Mouse (Mus musculus): ENCODE data around the gene Bbof1. TPM values are rescaled to one million over a fixed set of nuclear protein-coding genes. Genes with fewer than 3 reads are reported as not detected.

Bbof1 gene
- polyA plus RNA-seq, 1 experiment from 2014 or later = 0.48 TPM

DNA sequence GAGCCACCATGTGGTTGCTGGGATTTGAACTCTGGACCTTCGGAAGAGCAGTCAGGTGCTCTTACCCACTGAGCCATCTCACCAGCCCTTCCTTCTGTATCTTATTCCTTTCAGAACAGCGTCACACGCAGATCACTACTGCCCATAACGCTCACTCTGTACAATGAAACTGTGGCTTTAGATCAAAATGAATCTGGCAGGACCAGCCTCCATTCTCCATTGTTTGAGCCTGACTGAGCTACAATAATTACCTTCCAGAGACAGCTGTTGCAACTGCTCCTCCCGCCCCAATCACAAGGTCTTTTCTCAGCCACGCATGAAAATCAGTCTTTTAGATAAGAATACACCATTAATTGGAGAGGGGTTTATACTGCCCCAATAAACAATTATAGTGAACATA, 4.3 kb upstream of the Bbof1 start:
- Histone ChIP-seq H3K4me1 (ENCODE audit: control insufficient read depth, insufficient read depth, low read length) (no peaks in the 10 kb centered on the region; the same call in 1 of the 2 replicates), H3K4me2 (ENCODE audit: low read depth, severe bottlenecking) (no peak overlapping the region), H3K9me3 (ENCODE audit: control insufficient read depth, low read length) (no peaks in the 10 kb centered on the region), H3K36me3 (ENCODE audit: control insufficient read depth, insufficient read depth, low read length) (no peaks in the 10 kb centered on the region), H3K4me3 (ENCODE audit: low read depth, low read length) (no peak overlapping the region), H3K27me3 (ENCODE audit: control insufficient read depth, insufficient read depth, low read length) (no peaks in the 10 kb centered on the region), H3K9ac (ENCODE audit: low read length) (no peak overlapping the region), H3K27ac (replicated peaks; ENCODE audit: low read depth, low read length) (no peak overlapping the region)
- 92% methylated on average over 6 of the region's 6 CpGs for WGBS
- DNase-seq (ENCODE audit: low spot score) (no peak), ATAC-seq (ENCODE audit: insufficient number of reproducible peaks, low FRiP score, low TSS enrichment, low read depth) (no peak)

DNA sequence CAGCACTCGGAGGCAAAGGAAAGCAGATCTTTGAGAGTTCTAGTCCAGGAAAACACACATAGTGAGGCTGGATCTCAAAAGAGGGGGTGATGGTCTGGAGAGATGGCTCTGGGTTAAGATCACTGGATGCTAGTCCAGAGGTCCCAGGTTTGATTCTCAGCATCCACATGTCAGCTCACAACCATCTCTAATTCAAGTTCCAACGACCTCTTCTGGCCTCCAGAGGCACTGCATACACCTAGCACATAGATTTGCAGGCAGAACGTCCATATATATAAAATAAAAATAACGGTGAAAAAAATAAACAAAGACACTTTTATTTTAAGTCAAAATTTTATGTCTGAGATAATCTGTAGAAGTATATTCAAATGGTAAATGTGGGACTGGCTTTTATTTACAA, 1.6 kb upstream of the Bbof1 start:
- no peak overlapping the region for H3K4me3 ChIP-seq (ENCODE audit: low read depth, low read length)
- no peaks in the 10 kb centered on the region; the same call in 1 of the 2 replicates for H3K4me1 ChIP-seq (ENCODE audit: control insufficient read depth, insufficient read depth, low read length)
- no peak overlapping the region for H3K27ac ChIP-seq (replicated peaks; ENCODE audit: low read depth, low read length)
- no peak overlapping the region for H3K9ac ChIP-seq (ENCODE audit: low read length)
- 51% methylated on average over 4 of the region's 4 CpGs for WGBS
- no peak overlapping the region for H3K4me2 ChIP-seq (ENCODE audit: low read depth, severe bottlenecking)
- H3K9me3 ChIP-seq (ENCODE audit: control insufficient read depth, low read length) = no peaks in the 10 kb centered on the region
- no peaks in the 10 kb centered on the region for H3K36me3 ChIP-seq (ENCODE audit: control insufficient read depth, insufficient read depth, low read length)
- no peak for DNase-seq (ENCODE audit: low spot score)
- H3K27me3 ChIP-seq (ENCODE audit: control insufficient read depth, insufficient read depth, low read length) = no peaks in the 10 kb centered on the region
- no peak for ATAC-seq (ENCODE audit: insufficient number of reproducible peaks, low FRiP score, low TSS enrichment, low read depth)

DNA sequence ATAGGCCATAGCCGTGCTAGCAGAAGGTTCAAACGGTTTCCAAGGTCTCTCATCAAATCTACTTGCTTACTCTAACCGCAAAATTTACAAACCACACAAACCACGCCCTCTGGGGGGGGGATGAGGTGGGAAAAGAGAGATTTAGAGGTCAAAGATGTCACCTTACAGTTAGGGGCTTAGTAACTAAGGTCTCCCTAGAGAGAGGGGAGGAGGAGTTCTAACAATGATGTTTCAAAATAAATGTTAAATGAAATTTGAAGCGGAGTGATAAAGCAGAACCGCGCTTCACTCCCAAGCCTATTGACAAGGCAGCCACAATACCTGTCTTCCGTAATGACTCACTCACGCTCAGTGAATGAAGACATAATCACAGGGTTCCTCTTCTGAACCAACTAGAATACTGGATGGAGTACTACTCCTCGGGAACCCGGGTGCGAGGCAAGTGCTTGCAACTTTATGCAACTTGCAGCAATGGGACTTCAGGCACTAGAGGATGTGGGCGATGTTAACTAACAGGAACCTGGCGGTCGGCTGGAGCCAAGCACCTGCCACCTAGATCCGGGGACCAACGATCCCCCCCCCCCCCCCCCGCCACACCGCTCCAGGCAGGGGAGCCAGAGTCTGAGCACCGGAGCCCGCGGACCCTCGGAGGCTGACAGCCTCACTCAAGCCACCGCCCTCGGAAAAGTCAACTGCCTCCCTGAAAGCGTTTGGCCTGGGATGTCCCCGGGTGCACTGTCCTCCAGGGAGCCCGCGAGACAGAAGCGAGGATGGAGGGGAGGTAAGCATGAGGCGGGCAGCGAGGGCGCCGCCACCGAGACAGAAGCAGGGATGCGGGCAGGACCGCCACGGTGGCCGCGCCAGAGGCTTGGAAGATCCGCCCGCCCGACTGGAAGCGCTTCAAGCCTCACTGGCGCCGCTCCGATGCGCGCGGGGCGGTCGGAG, 725 bp upstream of the Bbof1 start:
- H3K9ac ChIP-seq (ENCODE audit: low read length) = peak overlapping the region; percentile 79
- no peaks in the 10 kb centered on the region for H3K9me3 ChIP-seq (ENCODE audit: control insufficient read depth, low read length)
- 2% methylated on average over 46 of the region's 52 CpGs for WGBS
- DNase-seq (ENCODE audit: low spot score) (peak; percentile 50), ATAC-seq (ENCODE audit: insufficient number of reproducible peaks, low FRiP score, low TSS enrichment, low read depth) (peak; percentile 42)
- peak overlapping the region; percentile 95 for H3K4me2 ChIP-seq (ENCODE audit: low read depth, severe bottlenecking)
- H3K27ac ChIP-seq (replicated peaks; ENCODE audit: low read depth, low read length) = no peak overlapping the region
- H3K4me1 ChIP-seq (ENCODE audit: control insufficient read depth, insufficient read depth, low read length) = no peaks in the 10 kb centered on the region; the same call in 1 of the 2 replicates
- no peaks in the 10 kb centered on the region for H3K27me3 ChIP-seq (ENCODE audit: control insufficient read depth, insufficient read depth, low read length)
- no peaks in the 10 kb centered on the region for H3K36me3 ChIP-seq (ENCODE audit: control insufficient read depth, insufficient read depth, low read length)
- H3K4me3 ChIP-seq (ENCODE audit: low read depth, low read length) = peak overlapping the region; percentile 69

DNA sequence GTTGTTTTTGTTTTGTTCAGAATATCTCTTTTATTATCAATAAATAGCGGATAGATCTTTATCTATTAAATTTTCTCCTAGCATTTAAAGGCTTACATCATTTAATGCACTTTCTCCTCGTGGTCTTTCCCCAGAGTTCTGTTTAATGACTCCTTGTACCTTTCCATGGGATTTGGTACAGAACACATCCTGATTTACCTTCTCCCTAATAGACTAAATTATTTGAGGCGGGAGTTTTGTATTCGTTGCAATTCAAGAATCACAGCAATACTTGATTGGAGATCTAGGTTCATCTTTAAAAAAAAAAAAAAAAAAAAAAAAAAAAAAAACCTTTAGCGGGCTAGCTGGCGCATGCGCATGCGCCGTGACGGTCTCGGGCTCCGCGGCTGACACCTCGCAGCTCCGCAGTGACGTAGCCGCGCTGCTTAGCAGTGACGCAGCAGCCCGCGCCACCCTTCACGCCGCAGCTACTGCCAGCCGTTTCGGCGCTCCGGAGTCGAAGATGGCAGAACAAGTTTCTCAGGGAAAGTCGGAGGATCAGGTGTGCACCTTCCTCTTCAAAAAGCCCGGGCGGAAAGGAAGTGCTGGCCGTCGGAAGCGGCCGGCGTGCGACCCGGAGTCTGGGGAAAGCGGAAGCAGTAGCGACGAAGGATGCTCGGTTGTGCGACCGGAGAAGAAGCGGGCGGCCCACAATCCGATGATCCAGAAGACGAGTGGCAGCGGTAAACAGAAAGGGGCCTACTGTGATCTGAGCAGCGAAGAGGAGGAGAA, 8.1 kb downstream of the Bbof1 start, which contains the start of gene Rnf113a2:
Gene Rnf113a2 (plus strand): TSS at position 363 of the 771 bp plus-strand sequence.
- Histone ChIP-seq H3K9ac (ENCODE audit: low read length) (peak within 1 kb of the TSS; percentile 70), H3K27me3 (ENCODE audit: control insufficient read depth, insufficient read depth, low read length) (no peaks in the 10 kb centered on the region), H3K9me3 (ENCODE audit: control insufficient read depth, low read length) (no peaks in the 10 kb centered on the region; the same call in 1 of the 2 replicates), H3K27ac (replicated peaks; ENCODE audit: low read depth, low read length) (no peak within 1 kb of the TSS), H3K4me1 (ENCODE audit: control insufficient read depth, insufficient read depth, low read length) (no peaks in the 10 kb centered on the region), H3K36me3 (ENCODE audit: control insufficient read depth, insufficient read depth, low read length) (no peaks in the 10 kb centered on the region), H3K4me3 (ENCODE audit: low read depth, low read length) (peak within 1 kb of the TSS; percentile 50), H3K4me2 (ENCODE audit: low read depth, severe bottlenecking) (peak within 1 kb of the TSS; percentile 66)
- ATAC-seq (ENCODE audit: insufficient number of reproducible peaks, low FRiP score, low TSS enrichment, low read depth) = peak; percentile 82; the same call in 1 of the 2 replicates
- 3% methylated on average over 50 of the region's 50 CpGs for WGBS
- peak; percentile 86 for DNase-seq (ENCODE audit: low spot score)

DNA sequence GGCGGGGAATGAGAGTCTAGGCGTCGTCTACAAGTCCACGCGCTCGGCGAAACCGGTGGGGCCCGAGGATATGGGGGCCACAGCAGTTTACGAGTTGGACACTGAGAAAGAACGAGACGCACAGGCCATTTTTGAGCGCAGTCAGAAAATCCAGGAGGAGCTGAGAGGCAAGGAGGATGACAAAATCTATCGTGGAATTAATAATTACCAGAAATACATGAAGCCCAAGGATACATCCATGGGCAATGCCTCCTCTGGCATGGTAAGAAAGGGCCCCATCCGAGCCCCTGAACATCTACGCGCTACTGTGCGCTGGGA, 8.7 kb downstream of the Bbof1 start:
- Histone ChIP-seq H3K36me3 (ENCODE audit: control insufficient read depth, insufficient read depth, low read length) (no peaks in the 10 kb centered on the region), H3K4me3 (ENCODE audit: low read depth, low read length) (peak overlapping the region; percentile 50), H3K9ac (ENCODE audit: low read length) (peak overlapping the region; percentile 70), H3K27me3 (ENCODE audit: control insufficient read depth, insufficient read depth, low read length) (no peaks in the 10 kb centered on the region), H3K27ac (replicated peaks; ENCODE audit: low read depth, low read length) (no peak overlapping the region), H3K9me3 (ENCODE audit: control insufficient read depth, low read length) (no peaks in the 10 kb centered on the region; the same call in 1 of the 2 replicates), H3K4me1 (ENCODE audit: control insufficient read depth, insufficient read depth, low read length) (no peaks in the 10 kb centered on the region), H3K4me2 (ENCODE audit: low read depth, severe bottlenecking) (peak overlapping the region; percentile 66)
- no peak for ATAC-seq (ENCODE audit: insufficient number of reproducible peaks, low FRiP score, low TSS enrichment, low read depth)
- WGBS = 34% methylated on average over 18 of the region's 18 CpGs
- DNase-seq (ENCODE audit: low spot score) = no peak

DNA sequence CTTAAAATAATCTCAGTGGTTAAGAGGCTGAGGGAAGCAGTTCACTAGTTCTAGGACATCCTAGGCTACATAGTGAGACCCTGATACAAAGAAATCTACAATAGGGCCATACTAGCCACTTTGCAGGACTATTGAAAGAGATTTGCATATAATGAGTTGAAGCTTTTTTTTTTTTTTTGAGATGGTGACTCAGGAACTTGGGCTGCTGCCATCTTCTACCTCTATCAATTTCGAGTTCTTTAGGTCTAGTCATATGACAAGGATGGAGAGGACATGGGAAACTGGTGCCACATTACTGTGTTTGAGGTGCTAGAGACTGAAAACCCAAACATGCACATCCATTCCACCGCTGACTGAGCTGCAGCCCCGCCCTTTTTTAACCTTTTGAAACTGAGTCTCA, 15.1 kb downstream of the Bbof1 start:
- no peaks in the 10 kb centered on the region for H3K27me3 ChIP-seq (ENCODE audit: control insufficient read depth, insufficient read depth, low read length)
- no peaks in the 10 kb centered on the region for H3K9me3 ChIP-seq (ENCODE audit: control insufficient read depth, low read length)
- no peak overlapping the region for H3K4me2 ChIP-seq (ENCODE audit: low read depth, severe bottlenecking)
- no peaks in the 10 kb centered on the region for H3K4me1 ChIP-seq (ENCODE audit: control insufficient read depth, insufficient read depth, low read length)
- WGBS = 59% methylated on average over 3 of the region's 3 CpGs
- no peak overlapping the region for H3K27ac ChIP-seq (replicated peaks; ENCODE audit: low read depth, low read length)
- DNase-seq (ENCODE audit: low spot score) = no peak
- no peak overlapping the region for H3K4me3 ChIP-seq (ENCODE audit: low read depth, low read length)
- no peak overlapping the region for H3K9ac ChIP-seq (ENCODE audit: low read length)
- no peaks in the 10 kb centered on the region for H3K36me3 ChIP-seq (ENCODE audit: control insufficient read depth, insufficient read depth, low read length)
- ATAC-seq (ENCODE audit: insufficient number of reproducible peaks, low FRiP score, low TSS enrichment, low read depth) = no peak

DNA sequence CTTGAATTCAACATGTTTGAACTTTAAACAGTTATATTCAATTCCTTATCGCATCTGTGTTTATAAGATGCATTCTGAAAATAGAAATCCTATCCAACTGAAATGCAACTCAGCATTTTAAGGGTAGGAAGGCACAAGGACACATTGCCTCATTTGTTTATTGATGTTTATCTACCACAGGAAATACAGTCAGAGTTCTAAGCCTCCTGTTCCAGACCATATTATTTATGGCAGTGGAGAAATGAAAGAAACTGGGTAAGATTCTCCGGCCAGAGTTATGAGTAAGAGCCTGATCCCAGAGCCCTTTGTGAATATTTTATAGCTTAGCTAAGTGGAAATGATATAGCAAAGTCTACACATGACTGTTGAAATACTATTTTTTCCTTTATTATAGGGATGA, 21.0 kb downstream of the Bbof1 start:
- H3K9me3 ChIP-seq (ENCODE audit: control insufficient read depth, low read length) = no peaks in the 10 kb centered on the region
- H3K9ac ChIP-seq (ENCODE audit: low read length) = no peak overlapping the region
- H3K27me3 ChIP-seq (ENCODE audit: control insufficient read depth, insufficient read depth, low read length) = no peaks in the 10 kb centered on the region
- no peaks in the 10 kb centered on the region for H3K36me3 ChIP-seq (ENCODE audit: control insufficient read depth, insufficient read depth, low read length)
- no peak overlapping the region for H3K4me2 ChIP-seq (ENCODE audit: low read depth, severe bottlenecking)
- WGBS = 90% methylated on average over 2 of the region's 2 CpGs
- no peaks in the 10 kb centered on the region for H3K4me1 ChIP-seq (ENCODE audit: control insufficient read depth, insufficient read depth, low read length)
- no peak overlapping the region for H3K27ac ChIP-seq (replicated peaks; ENCODE audit: low read depth, low read length)
- no peak for DNase-seq (ENCODE audit: low spot score)
- ATAC-seq (ENCODE audit: insufficient number of reproducible peaks, low FRiP score, low TSS enrichment, low read depth) = no peak
- no peak overlapping the region for H3K4me3 ChIP-seq (ENCODE audit: low read depth, low read length)

DNA sequence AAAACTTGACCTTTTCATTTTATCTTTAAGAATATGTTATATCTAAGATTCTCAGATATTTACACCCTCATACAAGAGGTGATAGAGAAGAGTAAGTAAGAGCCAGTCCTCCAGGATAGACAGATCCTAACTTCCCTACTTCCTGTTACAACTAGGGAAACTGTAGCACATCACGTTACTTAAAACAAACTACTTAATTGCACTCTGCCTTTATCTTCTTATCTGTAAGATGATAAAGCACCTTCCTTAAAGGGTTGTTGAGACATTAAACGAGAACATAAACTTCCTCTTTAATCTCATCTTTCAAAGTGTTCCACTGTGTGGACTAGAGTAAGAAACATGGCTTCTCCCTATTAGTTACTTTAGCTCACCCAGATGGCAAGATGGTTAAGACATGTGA, 29.8 kb downstream of the Bbof1 start:
- H3K4me3 ChIP-seq (ENCODE audit: low read depth, low read length) = no peak overlapping the region
- H3K27me3 ChIP-seq (ENCODE audit: control insufficient read depth, insufficient read depth, low read length) = no peaks in the 10 kb centered on the region
- DNase-seq (ENCODE audit: low spot score) (no peak), ATAC-seq (ENCODE audit: insufficient number of reproducible peaks, low FRiP score, low TSS enrichment, low read depth) (no peak)
- 52% methylated on average over 2 of the region's 2 CpGs for WGBS
- no peaks in the 10 kb centered on the region for H3K4me1 ChIP-seq (ENCODE audit: control insufficient read depth, insufficient read depth, low read length)
- no peak overlapping the region for H3K27ac ChIP-seq (replicated peaks; ENCODE audit: low read depth, low read length)
- H3K4me2 ChIP-seq (ENCODE audit: low read depth, severe bottlenecking) = no peak overlapping the region
- H3K36me3 ChIP-seq (ENCODE audit: control insufficient read depth, insufficient read depth, low read length) = no peaks in the 10 kb centered on the region
- H3K9ac ChIP-seq (ENCODE audit: low read length) = no peak overlapping the region
- no peaks in the 10 kb centered on the region for H3K9me3 ChIP-seq (ENCODE audit: control insufficient read depth, low read length)
